Mouse (Mus musculus) embryonic facial prominence, embryonic 12.5 days (tissue): ENCODE measurements around the gene Atat1. TPM values are rescaled to one million over a fixed set of nuclear protein-coding genes. Genes with fewer than 3 reads are reported as not detected.
"Not testable (repeated sequence)": the region's sequence is repeated elsewhere in the genome, so short reads cannot be mapped to it uniquely, and the experiment has no call there.

Experiments
- ATAC-seq: fragments of 200-750 bp; cut with Nextera tagmentation; 2 replicates; pipeline ENCODE4 v1.8.0; 2017; ENCODE audit not compliant: insufficient number of reproducible peaks, insufficient read depth, low FRiP score, low TSS enrichment
- H3K27ac ChIP-seq: fragments of 300-500 bp; sonication (generic); 2 replicates; pipeline ENCODE4 v1.5.1; 2016; ENCODE audit warnings: mild to moderate bottlenecking
- H3K27me3 ChIP-seq: fragments of 300-500 bp; sonication (generic); 2 replicates; pipeline ENCODE4 v1.6.1; 2016; ENCODE audit warnings: mild to moderate bottlenecking, moderate library complexity
- H3K36me3 ChIP-seq: fragments of 300-500 bp; sonication (generic); 2 replicates; pipeline ENCODE4 v1.6.1; 2016; ENCODE audit warnings: mild to moderate bottlenecking
- H3K4me1 ChIP-seq: fragments of 300-500 bp; sonication (generic); 2 replicates; pipeline ENCODE4 v1.6.1; 2016
- H3K4me2 ChIP-seq: fragments of 300-500 bp; sonication (generic); replicated peaks from 2 replicates; pipeline ENCODE4 v1.6.1; 2016; ENCODE audit warnings: mild to moderate bottlenecking, moderate library complexity
- H3K4me3 ChIP-seq: fragments of 300-500 bp; sonication (generic); 2 replicates; pipeline ENCODE4 v1.5.1; 2016; ENCODE audit warnings: mild to moderate bottlenecking
- H3K9ac ChIP-seq: fragments of 300-500 bp; sonication (generic); 2 replicates; pipeline ENCODE4 v1.6.1; 2016; ENCODE audit warnings: mild to moderate bottlenecking, moderate library complexity
- H3K9me3 ChIP-seq: fragments of 300-500 bp; sonication (generic); 2 replicates; pipeline ENCODE4 v1.6.1; 2016; ENCODE audit warnings: mild to moderate bottlenecking, moderate library complexity
- WGBS: fragments of 180-500 bp; shearing (Covaris S2); methylation state at CpG from one replicate; pipeline ENCODE4 v1.1.7; 2016; 5-methylcytosine and 5-hydroxymethylcytosine counted together
- polyA plus RNA-seq: library from polyadenylated mRNA; unstranded; fragments of >200 nt; fragmentation: Nextera tagmentation; extraction: Ambion mirVana; gene quantifications from 2 replicates; pipeline ENCODE4 v1.2.1, GENCODE M21; 2016

Gene Atat1
- polyA plus RNA-seq, result 165 and 172 TPM in 2 replicates

GRCm38 (mm10) chr17:35909919-35910369, at the start of gene Atat1:
Atat1 (minus strand) TSS chr17:35910075.
- WGBS, result 4% methylated on average over 25 of the region's 25 CpGs
- Histone ChIP-seq H3K4me1 (peaks cover 19% of the 10 kb centered on the region), H3K36me3 (peaks cover 51% of the 10 kb centered on the region), H3K9me3 (no peaks in the 10 kb centered on the region), H3K4me2 (peak within 1 kb of the TSS; percentile 87), H3K27me3 (no peaks in the 10 kb centered on the region), H3K4me3 (peak within 1 kb of the TSS; percentile 79), H3K27ac (peak within 1 kb of the TSS; percentile 78), H3K9ac (peak within 1 kb of the TSS; percentile 80)
- peak; percentile 86 for ATAC-seq

GRCm38 (mm10) chr17:35958533-35959223, 48.8 kb upstream of the Atat1 start:
- 95% methylated on average over 15 of the region's 15 CpGs for WGBS
- no peak overlapping the region for H3K4me3 ChIP-seq
- H3K4me2 ChIP-seq, result no peak overlapping the region
- H3K36me3 ChIP-seq, result peaks cover 82% of the 10 kb centered on the region
- no peak overlapping the region for H3K27ac ChIP-seq
- H3K9me3 ChIP-seq, result no peaks in the 10 kb centered on the region
- H3K27me3 ChIP-seq, result no peaks in the 10 kb centered on the region
- H3K4me1 ChIP-seq, result no peaks in the 10 kb centered on the region
- ATAC-seq, result no peak
- no peak overlapping the region for H3K9ac ChIP-seq

DNA sequence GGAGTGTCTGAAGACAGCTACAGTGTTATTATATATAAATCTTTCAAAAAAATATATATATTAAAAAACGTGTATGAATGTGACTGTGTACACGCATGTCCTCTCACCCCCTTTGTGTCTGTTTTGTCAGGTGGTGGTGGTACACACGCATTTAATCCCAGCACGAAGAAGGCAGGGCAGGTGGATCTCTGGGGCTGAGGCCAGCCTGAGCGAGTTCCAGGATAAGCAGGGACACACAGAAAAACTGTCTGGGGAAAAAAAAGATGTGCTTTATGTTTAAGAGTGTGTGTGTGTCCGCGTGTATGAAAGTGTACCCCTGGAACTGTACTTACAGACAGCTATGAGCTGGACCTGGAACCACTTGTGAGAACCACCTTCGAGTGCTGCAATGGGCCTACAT, 44.8 kb upstream of the Atat1 start:
- no peaks in the 10 kb centered on the region for H3K27me3 ChIP-seq
- H3K9ac ChIP-seq, result no peak overlapping the region
- H3K4me2 ChIP-seq, result no peak overlapping the region
- H3K36me3 ChIP-seq, result peaks cover 43% of the 10 kb centered on the region
- no peaks in the 10 kb centered on the region for H3K9me3 ChIP-seq
- no peak overlapping the region for H3K4me3 ChIP-seq
- no peaks in the 10 kb centered on the region for H3K4me1 ChIP-seq
- no peak overlapping the region for H3K27ac ChIP-seq
- WGBS, result 76% methylated on average over 8 of the region's 8 CpGs
- ATAC-seq, result no peak

DNA sequence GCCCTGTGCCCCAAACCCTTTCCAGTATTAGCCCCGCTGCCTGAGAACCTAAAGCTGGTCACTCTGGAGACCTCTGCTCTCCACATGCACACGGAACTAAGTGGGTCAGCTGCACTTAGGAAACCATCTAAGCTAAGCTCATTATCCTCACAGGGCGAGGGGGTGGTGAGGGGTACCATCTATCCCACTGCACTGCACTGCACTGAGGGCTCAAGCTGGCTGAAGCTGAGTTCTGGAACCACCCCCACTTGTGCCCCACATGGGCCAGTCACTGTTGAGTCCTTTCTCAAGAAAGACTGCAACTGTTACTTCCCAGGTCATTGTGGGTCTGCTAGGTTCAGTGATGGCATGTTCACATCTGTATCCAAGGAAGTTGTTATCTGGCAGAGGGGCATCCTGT, 42.7 kb upstream of the Atat1 start:
- H3K27me3 ChIP-seq, H3K9me3 ChIP-seq, H3K4me3 ChIP-seq, H3K27ac ChIP-seq, H3K4me1 ChIP-seq, H3K4me2 ChIP-seq, H3K9ac ChIP-seq: not testable (repeated sequence)
- H3K36me3 ChIP-seq, result peaks cover 21% of the 10 kb centered on the region
- peak; percentile 56; the same call in 1 of the 2 replicates for ATAC-seq
- whole genome bisulfite sequencing, result 93% methylated on average over 3 of the region's 3 CpGs

GRCm38 (mm10) chr17:35950946-35951345, 41.1 kb upstream of the Atat1 start:
- H3K9me3 ChIP-seq, H3K4me2 ChIP-seq, ATAC-seq, H3K4me3 ChIP-seq, H3K9ac ChIP-seq, H3K4me1 ChIP-seq, H3K27ac ChIP-seq, H3K27me3 ChIP-seq, H3K36me3 ChIP-seq: not testable (repeated sequence)

DNA sequence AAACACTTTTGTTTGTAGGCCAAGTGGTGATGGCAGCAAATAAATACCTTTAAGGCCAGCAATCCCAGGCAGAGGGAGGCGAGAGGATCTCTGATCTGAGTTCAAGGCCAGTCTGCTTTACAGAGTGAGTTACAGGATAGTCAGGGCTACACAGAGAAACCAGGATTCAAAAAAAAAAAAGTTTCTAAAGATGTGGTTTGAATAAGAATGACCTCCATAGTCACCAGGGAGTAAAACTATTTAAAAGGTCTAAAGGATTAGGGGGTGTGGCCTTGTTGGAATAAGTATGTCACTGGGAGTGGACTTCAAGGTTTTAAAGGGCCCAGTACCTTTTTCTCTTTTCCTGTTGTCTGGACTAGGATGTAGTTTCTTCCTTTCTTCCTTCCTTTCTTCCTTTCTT, 30.1 kb upstream of the Atat1 start:
- ATAC-seq, result no peak
- WGBS, result 56% methylated on average over 1 of the region's 1 CpGs
- no peak overlapping the region for H3K9ac ChIP-seq
- H3K4me2 ChIP-seq, result no peak overlapping the region
- H3K9me3 ChIP-seq, result no peaks in the 10 kb centered on the region
- no peak overlapping the region for H3K27ac ChIP-seq
- no peaks in the 10 kb centered on the region for H3K36me3 ChIP-seq
- H3K27me3 ChIP-seq, result no peaks in the 10 kb centered on the region
- H3K4me1 ChIP-seq, result no peaks in the 10 kb centered on the region
- H3K4me3 ChIP-seq, result no peak overlapping the region

DNA sequence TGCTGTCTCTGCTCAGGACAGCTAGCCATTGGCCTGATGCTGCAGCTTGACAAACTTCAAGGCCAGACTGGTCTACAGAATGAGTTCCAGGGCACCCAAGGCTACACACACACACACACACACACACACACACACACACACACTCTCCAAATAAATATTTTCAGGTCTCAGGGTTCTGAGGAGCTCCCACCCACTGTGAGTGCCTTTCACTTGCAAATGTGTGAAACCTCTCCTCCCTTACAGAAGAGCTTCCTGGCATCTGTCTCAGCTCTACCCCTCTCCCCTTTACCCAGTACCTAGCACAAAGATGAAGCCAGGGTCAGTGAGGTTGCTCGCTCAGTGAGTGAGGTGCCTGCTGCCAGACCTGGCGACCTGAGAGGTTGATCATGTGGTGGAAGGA, 29.2 kb upstream of the Atat1 start:
- Histone ChIP-seq H3K9me3 (no peaks in the 10 kb centered on the region), H3K4me2 (no peak overlapping the region), H3K36me3 (no peaks in the 10 kb centered on the region), H3K4me3 (no peak overlapping the region), H3K27ac (no peak overlapping the region), H3K27me3 (no peaks in the 10 kb centered on the region), H3K9ac (no peak overlapping the region), H3K4me1 (no peaks in the 10 kb centered on the region)
- WGBS, result 65% methylated on average over 2 of the region's 2 CpGs
- no peak; the same call in 1 of the 2 replicates for ATAC-seq

DNA sequence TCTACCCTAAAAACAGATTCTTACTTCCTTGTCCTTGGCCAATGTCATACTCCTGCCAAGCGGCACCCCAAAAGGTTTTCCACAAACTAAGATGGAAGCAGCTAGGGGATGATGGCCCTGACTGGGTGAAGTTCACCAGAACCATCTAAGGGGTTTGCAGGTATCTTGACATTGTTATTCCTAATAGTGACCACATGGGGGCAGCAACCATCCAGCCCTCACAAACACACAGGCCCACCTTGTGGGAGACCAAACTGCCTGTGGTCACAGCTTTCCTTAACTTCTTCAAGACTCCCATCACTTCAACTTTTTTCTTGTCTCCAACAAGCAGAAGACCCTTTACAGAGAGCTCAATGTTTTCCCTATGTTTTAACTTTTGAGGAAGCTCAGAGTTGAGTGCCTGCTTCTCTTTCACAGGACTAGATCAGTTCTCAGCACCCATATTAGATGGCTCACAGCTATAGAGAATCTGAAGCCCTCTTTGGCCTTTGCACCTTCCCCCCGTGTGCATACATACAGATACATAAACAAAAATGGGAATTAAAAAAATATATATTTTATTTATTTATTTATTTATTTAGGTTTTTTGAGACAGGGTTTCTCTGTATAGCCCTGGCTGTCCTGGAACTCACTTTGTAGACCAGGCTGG, 27.9 kb upstream of the Atat1 start:
- no peak overlapping the region for H3K4me3 ChIP-seq
- H3K27ac ChIP-seq, result no peak overlapping the region
- ATAC-seq, result no peak
- H3K9me3 ChIP-seq, result no peaks in the 10 kb centered on the region
- no peak overlapping the region for H3K4me2 ChIP-seq
- no peak overlapping the region for H3K9ac ChIP-seq
- WGBS, result 33% methylated on average over 2 of the region's 2 CpGs
- H3K4me1 ChIP-seq, result no peaks in the 10 kb centered on the region
- H3K27me3 ChIP-seq, result no peaks in the 10 kb centered on the region
- 0 out of 2 replicates have a peak, but pooled peaks cover under 1% of the 10 kb centered on the region for H3K36me3 ChIP-seq

DNA sequence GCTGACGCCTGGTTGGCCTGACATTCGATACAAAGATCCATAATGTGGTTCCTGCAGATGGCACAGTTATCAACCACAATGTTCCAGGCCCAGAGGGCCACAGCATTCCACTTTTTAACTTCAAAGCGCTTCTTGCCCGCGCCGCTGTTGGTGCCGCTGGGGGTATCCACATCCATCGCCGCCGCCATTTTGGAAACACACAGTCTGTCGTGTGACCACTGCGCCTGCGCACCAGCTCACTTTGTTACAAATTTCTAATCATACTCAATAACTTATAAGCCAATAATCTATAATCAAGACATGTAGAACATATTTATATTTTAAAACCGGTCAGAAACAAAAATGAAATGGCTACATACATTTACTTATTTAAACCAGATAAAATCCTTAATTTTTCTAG, 25.9 kb upstream of the Atat1 start:
- ATAC-seq, result not testable (repeated sequence)
- WGBS, result 85% methylated on average over 14 of the region's 14 CpGs

DNA sequence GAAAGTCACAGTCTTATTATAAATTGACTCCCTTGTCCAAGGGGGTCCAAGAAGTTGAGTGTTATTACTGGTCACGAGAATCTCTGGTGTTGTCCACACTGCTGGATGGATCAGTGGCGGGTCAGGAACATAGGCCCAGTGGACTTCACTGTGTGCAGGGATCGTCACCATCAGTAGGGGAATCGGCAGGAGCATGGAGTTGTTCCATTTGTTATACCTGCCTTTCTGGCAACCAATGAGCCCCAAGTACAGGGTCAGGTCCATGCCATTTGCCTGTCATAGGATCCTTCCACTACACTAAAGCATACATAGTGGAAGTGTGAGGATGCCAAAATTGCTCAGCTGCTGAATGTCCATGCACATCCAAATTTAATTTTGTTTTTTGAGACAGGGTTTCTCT, 22.7 kb upstream of the Atat1 start:
- peaks cover 43% of the 10 kb centered on the region for H3K36me3 ChIP-seq

More for the DNA sequence above, 25.9 kb upstream of the Atat1 start:
- H3K27me3 ChIP-seq, H3K4me3 ChIP-seq, H3K27ac ChIP-seq, H3K4me2 ChIP-seq, H3K4me1 ChIP-seq, H3K9me3 ChIP-seq, H3K9ac ChIP-seq: not testable (repeated sequence)
- peaks cover 11% of the 10 kb centered on the region for H3K36me3 ChIP-seq

GRCm38 (mm10) chr17:35930627-35931026, 20.8 kb upstream of the Atat1 start:
- no peak overlapping the region for H3K9ac ChIP-seq
- ATAC-seq, result peak; percentile 24; the same call in 1 of the 2 replicates
- no peak overlapping the region for H3K4me3 ChIP-seq
- no peaks in the 10 kb centered on the region for H3K4me1 ChIP-seq
- H3K27me3 ChIP-seq, result no peaks in the 10 kb centered on the region
- no peaks in the 10 kb centered on the region for H3K9me3 ChIP-seq
- H3K27ac ChIP-seq, result no peak overlapping the region
- WGBS, result 94% methylated on average over 12 of the region's 12 CpGs
- no peak overlapping the region for H3K4me2 ChIP-seq
- peaks cover 60% of the 10 kb centered on the region for H3K36me3 ChIP-seq

More for the DNA sequence above, 22.7 kb upstream of the Atat1 start:
- no peak for ATAC-seq
- no peak overlapping the region for H3K27ac ChIP-seq
- no peaks in the 10 kb centered on the region for H3K9me3 ChIP-seq
- no peaks in the 10 kb centered on the region for H3K27me3 ChIP-seq
- H3K4me3 ChIP-seq, result no peak overlapping the region
- H3K9ac ChIP-seq, result no peak overlapping the region
- H3K4me1 ChIP-seq, result no peaks in the 10 kb centered on the region
- 87% methylated on average over 4 of the region's 4 CpGs for WGBS
- H3K4me2 ChIP-seq, result no peak overlapping the region

DNA sequence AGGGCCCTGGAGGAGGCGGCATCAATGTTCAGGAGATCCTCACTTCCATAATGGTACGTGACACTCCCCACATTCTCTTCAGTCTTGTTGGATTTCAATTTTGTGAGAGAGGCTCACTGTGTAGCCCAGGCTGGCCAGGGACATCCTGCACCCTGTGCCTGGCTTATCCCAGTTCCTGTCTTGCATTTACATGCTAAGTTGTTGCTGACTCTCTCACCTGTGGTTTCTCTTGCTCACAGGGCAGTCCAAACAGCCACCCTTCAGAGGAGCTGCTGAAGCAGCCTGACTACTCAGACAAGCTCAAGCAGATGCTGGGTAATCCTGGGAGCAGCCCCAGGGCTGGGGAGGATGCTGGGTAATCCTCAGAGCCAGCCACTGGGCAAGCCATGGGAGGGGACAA, 19.7 kb upstream of the Atat1 start:
- peaks cover 71% of the 10 kb centered on the region for H3K36me3 ChIP-seq
- H3K9ac ChIP-seq, result no peak overlapping the region
- no peaks in the 10 kb centered on the region for H3K4me1 ChIP-seq
- WGBS, result 96% methylated on average over 2 of the region's 2 CpGs
- no peaks in the 10 kb centered on the region for H3K9me3 ChIP-seq
- H3K27ac ChIP-seq, result no peak overlapping the region
- ATAC-seq, result no peak
- no peaks in the 10 kb centered on the region for H3K27me3 ChIP-seq
- no peak overlapping the region for H3K4me3 ChIP-seq
- H3K4me2 ChIP-seq, result no peak overlapping the region
